Mouse (Mus musculus) forebrain, embryonic 11.5 days (tissue): ENCODE measurements around the gene Nupl1. TPM values are rescaled to one million over a fixed set of nuclear protein-coding genes. Genes with fewer than 3 reads are reported as not detected.

Source experiments
- ATAC-seq: fragments of 200-750 bp; cut with Nextera tagmentation; replicated peaks from 2 replicates; pipeline ENCODE4 v1.8.0; 2017; ENCODE audit warnings: moderate TSS enrichment; ENCODE audit not compliant: low FRiP score
- DNase-seq: peaks from one replicate; pipeline ENCODE4 v3.0.0-alpha.2; 2017; ENCODE audit warnings: low spot score
- H3K27ac ChIP-seq: fragments of 300-500 bp; sonication (generic); 2 replicates; pipeline ENCODE4 v1.5.1; 2014; ENCODE audit warnings: low read depth, low read length
- H3K27me3 ChIP-seq: fragments of 300-500 bp; sonication (generic); 2 replicates; pipeline ENCODE4 v1.6.1; 2014; ENCODE audit warnings: mild to moderate bottlenecking, low read length, mixed read lengths; ENCODE audit not compliant: control insufficient read depth, insufficient read depth
- H3K36me3 ChIP-seq: fragments of 300-500 bp; sonication (generic); 2 replicates; pipeline ENCODE4 v1.6.1; 2014; ENCODE audit warnings: mild to moderate bottlenecking, low read length, moderate library complexity, mixed read lengths; ENCODE audit not compliant: control insufficient read depth, insufficient read depth
- H3K4me1 ChIP-seq: fragments of 300-500 bp; sonication (generic); replicated peaks from 2 replicates; pipeline ENCODE4 v1.6.1; 2014; ENCODE audit warnings: low read length, mixed read lengths; ENCODE audit not compliant: control insufficient read depth, insufficient read depth
- H3K4me2 ChIP-seq: fragments of 300-500 bp; sonication (generic); 2 replicates; pipeline ENCODE4 v1.6.1; 2014; ENCODE audit warnings: low read depth, mild to moderate bottlenecking, low read length, moderate library complexity, mixed read lengths; ENCODE audit not compliant: severe bottlenecking
- H3K4me3 ChIP-seq: fragments of 300-500 bp; sonication (generic); 2 replicates; pipeline ENCODE4 v1.5.1; 2014; ENCODE audit warnings: low read depth, low read length
- H3K9ac ChIP-seq: fragments of 300-500 bp; sonication (generic); 2 replicates; pipeline ENCODE4 v1.6.1; 2014; ENCODE audit warnings: low read length
- H3K9me3 ChIP-seq: fragments of 300-500 bp; sonication (generic); 2 replicates; pipeline ENCODE4 v1.6.1; 2016; ENCODE audit warnings: low read length, mixed read lengths; ENCODE audit not compliant: control insufficient read depth
- WGBS: fragments of 180-500 bp; shearing (Covaris S2); extraction: QIAGEN DNeasy Blood & Tissue Kit; methylation state at CpG from one replicate; pipeline ENCODE4 v1.1.7; 2014; 5-methylcytosine and 5-hydroxymethylcytosine counted together
- microRNA counts: library from miRNA; unstranded; fragments of <30 nt; microRNA quantifications from one replicate; lab custom pipeline; 2015
- microRNA-seq: library from miRNA; unstranded; fragments of <30 nt; microRNA quantifications from one replicate; pipeline ENCODE4, GENCODE M21; 2016; ENCODE audit not compliant: insufficient number of aligned reads
- polyA plus RNA-seq: library from polyadenylated mRNA; unstranded; fragments of >200 nt; fragmentation: Nextera tagmentation; extraction: Ambion mirVana; gene quantifications from 2 replicates; pipeline ENCODE4 v1.2.1, GENCODE M21; 2014

Gene Nupl1
- polyA plus RNA-seq, 1 experiment from 2014 or later: not detected

GRCm38 (mm10) chr14:60152373-60152772 lies 98.9 kb downstream of the Nupl1 start:
- no peak overlapping the region for H3K9ac ChIP-seq
- no peak overlapping the region for H3K4me3 ChIP-seq
- H3K4me2 ChIP-seq: no peak overlapping the region
- no peaks in the 10 kb centered on the region for H3K4me1 ChIP-seq
- no peak for ATAC-seq
- no peaks in the 10 kb centered on the region for H3K36me3 ChIP-seq
- 89% methylated on average over 11 of the region's 11 CpGs for WGBS
- H3K27ac ChIP-seq: no peak overlapping the region
- no peak for DNase-seq
- no peaks in the 10 kb centered on the region for H3K27me3 ChIP-seq
- H3K9me3 ChIP-seq: no peaks in the 10 kb centered on the region

- Histone ChIP-seq H3K9me3 (no peaks in the 10 kb centered on the region), H3K9ac (no peak overlapping the region), H3K4me3 (no peak overlapping the region), H3K4me1 (no peaks in the 10 kb centered on the region), H3K27me3 (no peaks in the 10 kb centered on the region), H3K36me3 (no peaks in the 10 kb centered on the region), H3K27ac (no peak overlapping the region), H3K4me2 (no peak overlapping the region)
- no peak for ATAC-seq
- DNase-seq: no peak
- 51% methylated on average over 3 of the region's 3 CpGs for WGBS
Measured at GRCm38 (mm10) chr14:60148893-60149292, 102.3 kb downstream of the Nupl1 start.

GRCm38 (mm10) chr14:60143234-60143633 lies 108.0 kb downstream of the Nupl1 start:
- H3K36me3 ChIP-seq: no peaks in the 10 kb centered on the region
- no peak for ATAC-seq
- H3K27me3 ChIP-seq: no peaks in the 10 kb centered on the region
- H3K9ac ChIP-seq: no peak overlapping the region
- no peaks in the 10 kb centered on the region for H3K9me3 ChIP-seq
- H3K27ac ChIP-seq: no peak overlapping the region
- peak; percentile 22 for DNase-seq
- WGBS: 88% methylated on average over 10 of the region's 10 CpGs
- H3K4me3 ChIP-seq: no peak overlapping the region
- H3K4me1 ChIP-seq: no peaks in the 10 kb centered on the region
- no peak overlapping the region for H3K4me2 ChIP-seq

- no peaks in the 10 kb centered on the region for H3K9me3 ChIP-seq
- no peak overlapping the region for H3K4me3 ChIP-seq
- no peak for ATAC-seq
- 92% methylated on average over 3 of the region's 4 CpGs for WGBS
- no peak overlapping the region for H3K4me2 ChIP-seq
- no peaks in the 10 kb centered on the region for H3K27me3 ChIP-seq
- H3K4me1 ChIP-seq: no peaks in the 10 kb centered on the region
- peak; percentile 31 for DNase-seq
- no peak overlapping the region for H3K27ac ChIP-seq
- no peak overlapping the region for H3K9ac ChIP-seq
- no peaks in the 10 kb centered on the region for H3K36me3 ChIP-seq
Measured at GRCm38 (mm10) chr14:60138339-60138738, 112.9 kb downstream of the Nupl1 start.

- no peak overlapping the region for H3K27ac ChIP-seq
- DNase-seq (peak; percentile 45), ATAC-seq (no peak)
- H3K9ac ChIP-seq: no peak overlapping the region
- WGBS: 82% methylated on average over 6 of the region's 6 CpGs
- H3K4me2 ChIP-seq: no peak overlapping the region
- no peaks in the 10 kb centered on the region for H3K4me1 ChIP-seq
- no peaks in the 10 kb centered on the region for H3K9me3 ChIP-seq
- no peaks in the 10 kb centered on the region for H3K36me3 ChIP-seq
- H3K27me3 ChIP-seq: no peaks in the 10 kb centered on the region
- H3K4me3 ChIP-seq: no peak overlapping the region
Measured at GRCm38 (mm10) chr14:60137812-60138211, 113.4 kb downstream of the Nupl1 start.

GRCm38 (mm10) chr14:60135801-60136200 lies 115.4 kb downstream of the Nupl1 start:
- 83% methylated on average over 4 of the region's 4 CpGs for WGBS
- no peaks in the 10 kb centered on the region for H3K9me3 ChIP-seq
- ATAC-seq: no peak

GRCm38 (mm10) chr14:60134720-60135119 lies 116.5 kb downstream of the Nupl1 start:
- peak; percentile 27 for DNase-seq
- no peak for ATAC-seq
- H3K9me3 ChIP-seq: no peaks in the 10 kb centered on the region
- H3K27ac ChIP-seq: no peak overlapping the region
- H3K27me3 ChIP-seq: no peaks in the 10 kb centered on the region
- H3K36me3 ChIP-seq: no peaks in the 10 kb centered on the region
- no peaks in the 10 kb centered on the region for H3K4me1 ChIP-seq
- no peak overlapping the region for H3K4me2 ChIP-seq
- no peak overlapping the region for H3K4me3 ChIP-seq
- no peak overlapping the region for H3K9ac ChIP-seq
- WGBS: 87% methylated on average over 9 of the region's 9 CpGs

More at GRCm38 (mm10) chr14:60135801-60136200, 115.4 kb downstream of the Nupl1 start:
- H3K36me3 ChIP-seq: no peaks in the 10 kb centered on the region
- no peaks in the 10 kb centered on the region for H3K27me3 ChIP-seq
- no peak for DNase-seq
- no peak overlapping the region for H3K27ac ChIP-seq
- no peak overlapping the region for H3K4me3 ChIP-seq
- H3K4me1 ChIP-seq: no peaks in the 10 kb centered on the region
- H3K4me2 ChIP-seq: no peak overlapping the region
- H3K9ac ChIP-seq: no peak overlapping the region

MicroRNAs within 50 kb of the gene (microRNA counts, 519-probe panel; counts per million panel counts)
- microRNA mmu-miR-719 (lab: Ali Mortazavi, UCI): 31.2 counts per million

Small RNA genes lying within 50 kb of the gene (microRNA-seq; reads per million reads assigned to microRNA genes)
- not detected for gene Mir719

Other genes with a start within 250 kb of the Nupl1 start
- gene Atp8a2, start 54.3 kb downstream of the Nupl1 start, polyA plus RNA-seq: 4.9 and 6.8 TPM in 2 replicates
- 76.2 and 84.0 TPM in 2 replicates for gene Gm49336, start 76 bp upstream of the Nupl1 start, polyA plus RNA-seq
- 44.3 and 45.0 TPM in 2 replicates for gene Mtmr6, start 13.8 kb upstream of the Nupl1 start, polyA plus RNA-seq
- 20.5 and 22.3 TPM in 2 replicates for gene Amer2, start 121.8 kb upstream of the Nupl1 start, polyA plus RNA-seq